Mouse (Mus musculus): ENCODE results near the gene Chst11. TPM values are rescaled to one million over a fixed set of nuclear protein-coding genes. Genes with fewer than 3 reads are reported as not detected.

Chst11 gene
- total RNA-seq, 2 experiments from 2014 or later, result 0.77 to 1.2 TPM

GRCm38 (mm10) chr10:83068466-83068865, 83.2 kb downstream of the Chst11 start:
- intact Hi-C loops (cut with DNase I), result no loop called here
- no peak for DNase-seq

GRCm38 (mm10) chr10:83069791-83070190, 84.5 kb downstream of the Chst11 start:
- no peak for DNase-seq

GRCm38 (mm10) chr10:83071785-83072580, 86.7 kb downstream of the Chst11 start:
- intact Hi-C loops (cut with DNase I), result no loop called here
- no peak for DNase-seq

More at GRCm38 (mm10) chr10:83069791-83070190, 84.5 kb downstream of the Chst11 start:
- intact Hi-C loops (cut with DNase I), result no loop called here

GRCm38 (mm10) chr10:83073119-83073518, 87.8 kb downstream of the Chst11 start:
- no peak for DNase-seq
- intact Hi-C loops (cut with DNase I), result no loop called here

GRCm38 (mm10) chr10:83076816-83077215, 91.5 kb downstream of the Chst11 start:
- intact Hi-C loops (cut with DNase I), result no loop called here
- no peak for DNase-seq

- intact Hi-C loops (cut with DNase I), result no loop called here
- no peak for DNase-seq
Observed at GRCm38 (mm10) chr10:83078723-83079122, 93.4 kb downstream of the Chst11 start.

- intact Hi-C loops (cut with DNase I), result no loop called here
- DNase-seq, result no peak
Observed at GRCm38 (mm10) chr10:83079755-83080154, 94.5 kb downstream of the Chst11 start.

GRCm38 (mm10) chr10:83080275-83080741, 95.0 kb downstream of the Chst11 start:
- DNase-seq, result no peak
- intact Hi-C loops (cut with DNase I), result no loop called here

- intact Hi-C loops (cut with DNase I), result no loop called here
- DNase-seq, result no peak
Observed at GRCm38 (mm10) chr10:83080930-83081329, 95.6 kb downstream of the Chst11 start.

GRCm38 (mm10) chr10:83083946-83084345, 98.6 kb downstream of the Chst11 start:
- intact Hi-C loops (cut with DNase I), result no loop called here
- DNase-seq, result peak in 1 of 2 experiments; percentile 24

GRCm38 (mm10) chr10:83088318-83088717, 103.0 kb downstream of the Chst11 start:
- DNase-seq, result no peak
- intact Hi-C loops (cut with DNase I), result no loop called here

- DNase-seq, result no peak
- intact Hi-C loops (cut with DNase I), result no loop called here
Observed at GRCm38 (mm10) chr10:83088826-83089225, 103.5 kb downstream of the Chst11 start.

GRCm38 (mm10) chr10:83090185-83090584, 104.9 kb downstream of the Chst11 start:
- DNase-seq, result no peak
- intact Hi-C loops (cut with DNase I), result no loop called here

- no peak for DNase-seq
- intact Hi-C loops (cut with DNase I), result no loop called here
Observed at GRCm38 (mm10) chr10:83093705-83094104, 108.4 kb downstream of the Chst11 start.

GRCm38 (mm10) chr10:83094248-83094647, 109.0 kb downstream of the Chst11 start:
- no peak for DNase-seq
- intact Hi-C loops (cut with DNase I), result no loop called here

- no peak for DNase-seq
- intact Hi-C loops (cut with DNase I), result no loop called here
Observed at GRCm38 (mm10) chr10:83094821-83095725, 109.8 kb downstream of the Chst11 start.

- DNase-seq, result no peak
- intact Hi-C loops (cut with DNase I), result no loop called here
Observed at GRCm38 (mm10) chr10:83096257-83096656, 111.0 kb downstream of the Chst11 start.

GRCm38 (mm10) chr10:83098940-83099339, 113.6 kb downstream of the Chst11 start:
- intact Hi-C loops (cut with DNase I), result no loop called here
- no peak for DNase-seq

GRCm38 (mm10) chr10:83099669-83100068, 114.4 kb downstream of the Chst11 start:
- intact Hi-C loops (cut with DNase I), result loop anchor here (5.0 kb wide), 1 partner anchor 187 kb away; no protein-coding TSS in a partner anchor
- no peak for DNase-seq

GRCm38 (mm10) chr10:83100890-83101289, 115.6 kb downstream of the Chst11 start:
- intact Hi-C loops (cut with DNase I), result loop anchor here (5.0 kb wide), 1 partner anchor 189 kb away; no protein-coding TSS in a partner anchor
- DNase-seq, result no peak
